Mouse (Mus musculus): Measurements from ENCODE around the gene Glt28d2. TPM values are rescaled to one million over a fixed set of nuclear protein-coding genes. Genes with fewer than 3 reads are reported as not detected.

The Glt28d2 gene
- polyA plus RNA-seq, 1 experiment from 2014 or later = 0.09 TPM

GRCm38 (mm10) chr3:85863996-85864395 is 23.3 kb downstream of the Glt28d2 start:
- no peaks in the 10 kb centered on the region for H3K27me3 ChIP-seq
- WGBS (ENCODE audit: insufficient replicate concordance) = 45% methylated on average over 3 of the region's 3 CpGs
- no peaks in the 10 kb centered on the region for H3K36me3 ChIP-seq
- DNase-seq = no peak
- no peak overlapping the region for H3K27ac ChIP-seq
- H3K4me1 ChIP-seq (replicated peaks) = no peaks in the 10 kb centered on the region; the same call in 1 of the 2 replicates
- no peak for ATAC-seq (ENCODE audit: low read depth)
- no peak overlapping the region for H3K9ac ChIP-seq
- no peak overlapping the region for H3K4me3 ChIP-seq (replicated peaks)
- H3K4me2 ChIP-seq = no peak overlapping the region
- H3K9me3 ChIP-seq (replicated peaks) = no peaks in the 10 kb centered on the region

- no peak for ATAC-seq (ENCODE audit: low read depth)
- no peaks in the 10 kb centered on the region for H3K9me3 ChIP-seq (replicated peaks)
- no peak overlapping the region for H3K9ac ChIP-seq
- 72% methylated on average over 2 of the region's 2 CpGs for WGBS (ENCODE audit: insufficient replicate concordance)
- H3K4me1 ChIP-seq (replicated peaks) = peaks cover 10% of the 10 kb centered on the region
- no peaks in the 10 kb centered on the region for H3K27me3 ChIP-seq
- H3K4me2 ChIP-seq = no peak overlapping the region
- H3K36me3 ChIP-seq = no peaks in the 10 kb centered on the region
- H3K4me3 ChIP-seq (replicated peaks) = no peak overlapping the region
- H3K27ac ChIP-seq = no peak overlapping the region
- no peak for DNase-seq
These were observed 24.4 kb downstream of the Glt28d2 start for GRCm38 (mm10) chr3:85862886-85863285.

GRCm38 (mm10) chr3:85860996-85861395 is 26.3 kb downstream of the Glt28d2 start:
- ATAC-seq (ENCODE audit: low read depth) = no peak
- H3K9me3 ChIP-seq (replicated peaks) = no peaks in the 10 kb centered on the region
- no peak overlapping the region for H3K4me2 ChIP-seq
- H3K27me3 ChIP-seq = no peaks in the 10 kb centered on the region
- no peak overlapping the region for H3K27ac ChIP-seq
- H3K9ac ChIP-seq = no peak overlapping the region
- DNase-seq = no peak
- 38% methylated on average over 5 of the region's 5 CpGs for WGBS (ENCODE audit: insufficient replicate concordance)
- H3K4me1 ChIP-seq (replicated peaks) = peaks cover 28% of the 10 kb centered on the region
- no peak overlapping the region for H3K4me3 ChIP-seq (replicated peaks)
- H3K36me3 ChIP-seq = no peaks in the 10 kb centered on the region

- ATAC-seq (ENCODE audit: low read depth) (no peak), DNase-seq (no peak)
- Histone ChIP-seq H3K9ac (no peak overlapping the region), H3K27me3 (no peaks in the 10 kb centered on the region), H3K4me2 (no peak overlapping the region), H3K4me1 (replicated peaks) (peaks cover 42% of the 10 kb centered on the region), H3K36me3 (no peaks in the 10 kb centered on the region), H3K4me3 (replicated peaks) (no peak overlapping the region), H3K27ac (no peak overlapping the region), H3K9me3 (replicated peaks) (no peaks in the 10 kb centered on the region)
- 74% methylated on average over 6 of the region's 6 CpGs for WGBS (ENCODE audit: insufficient replicate concordance)
These were observed 28.0 kb downstream of the Glt28d2 start for GRCm38 (mm10) chr3:85859311-85859710.

- WGBS (ENCODE audit: insufficient replicate concordance) = 54% methylated on average over 11 of the region's 11 CpGs
- ATAC-seq (ENCODE audit: low read depth) = no peak
- Histone ChIP-seq H3K36me3 (no peaks in the 10 kb centered on the region), H3K27ac (no peak overlapping the region), H3K27me3 (no peaks in the 10 kb centered on the region), H3K4me1 (replicated peaks) (peaks cover 42% of the 10 kb centered on the region), H3K4me2 (no peak overlapping the region), H3K9me3 (replicated peaks) (no peaks in the 10 kb centered on the region), H3K9ac (no peak overlapping the region), H3K4me3 (replicated peaks) (no peak overlapping the region)
- DNase-seq = no peak
These were observed 28.9 kb downstream of the Glt28d2 start for GRCm38 (mm10) chr3:85858140-85859135.

- ATAC-seq (ENCODE audit: low read depth) = peak; percentile 69
- 14% methylated on average over 4 of the region's 4 CpGs for WGBS (ENCODE audit: insufficient replicate concordance)
- Histone ChIP-seq H3K27ac (peak overlapping the region; percentile 11), H3K9ac (0 out of 2 replicates have a peak overlapping the region, but pooled peaks have one; percentile 16), H3K4me1 (replicated peaks) (peaks cover 42% of the 10 kb centered on the region), H3K36me3 (no peaks in the 10 kb centered on the region), H3K4me3 (replicated peaks) (no peak overlapping the region), H3K9me3 (replicated peaks) (no peaks in the 10 kb centered on the region), H3K27me3 (no peaks in the 10 kb centered on the region), H3K4me2 (peak overlapping the region; percentile 36)
- DNase-seq = peak; percentile 57
These were observed 30.2 kb downstream of the Glt28d2 start for GRCm38 (mm10) chr3:85857083-85857482.

- DNase-seq = peak; percentile 61
- Histone ChIP-seq H3K4me3 (replicated peaks) (no peak overlapping the region), H3K4me1 (replicated peaks) (peaks cover 42% of the 10 kb centered on the region), H3K27me3 (no peaks in the 10 kb centered on the region), H3K36me3 (no peaks in the 10 kb centered on the region), H3K27ac (peak overlapping the region; percentile 43; the same call in 1 of the 2 replicates), H3K4me2 (0 out of 2 replicates have a peak overlapping the region, but pooled peaks have one; percentile 5), H3K9ac (no peak overlapping the region), H3K9me3 (replicated peaks) (no peaks in the 10 kb centered on the region)
- ATAC-seq (ENCODE audit: low read depth) = peak; percentile 90
- 61% methylated on average over 5 of the region's 5 CpGs for WGBS (ENCODE audit: insufficient replicate concordance)
These were observed 31.4 kb downstream of the Glt28d2 start for GRCm38 (mm10) chr3:85855947-85856346.

GRCm38 (mm10) chr3:85855043-85855442 is 32.3 kb downstream of the Glt28d2 start:
- Histone ChIP-seq H3K27ac (no peak overlapping the region), H3K4me3 (replicated peaks) (no peak overlapping the region), H3K27me3 (no peaks in the 10 kb centered on the region), H3K9ac (no peak overlapping the region), H3K36me3 (no peaks in the 10 kb centered on the region), H3K9me3 (replicated peaks) (no peaks in the 10 kb centered on the region), H3K4me2 (no peak overlapping the region), H3K4me1 (replicated peaks) (peaks cover 42% of the 10 kb centered on the region)
- 75% methylated on average over 3 of the region's 3 CpGs for WGBS (ENCODE audit: insufficient replicate concordance)
- no peak for ATAC-seq (ENCODE audit: low read depth)
- DNase-seq = no peak

- Histone ChIP-seq H3K4me2 (no peak overlapping the region), H3K4me3 (replicated peaks) (no peak overlapping the region), H3K4me1 (replicated peaks) (peaks cover 42% of the 10 kb centered on the region), H3K9me3 (replicated peaks) (no peaks in the 10 kb centered on the region), H3K27ac (no peak overlapping the region), H3K9ac (no peak overlapping the region), H3K36me3 (no peaks in the 10 kb centered on the region), H3K27me3 (no peaks in the 10 kb centered on the region)
- ATAC-seq (ENCODE audit: low read depth) = no peak
- WGBS (ENCODE audit: insufficient replicate concordance) = 74% methylated on average over 6 of the region's 6 CpGs
- no peak for DNase-seq
These were observed 33.2 kb downstream of the Glt28d2 start for GRCm38 (mm10) chr3:85854143-85854542.

GRCm38 (mm10) chr3:85853715-85854114 is 33.6 kb downstream of the Glt28d2 start:
- Histone ChIP-seq H3K36me3 (no peaks in the 10 kb centered on the region), H3K4me3 (replicated peaks) (no peak overlapping the region), H3K4me2 (no peak overlapping the region), H3K27ac (no peak overlapping the region), H3K4me1 (replicated peaks) (peaks cover 40% of the 10 kb centered on the region), H3K9ac (no peak overlapping the region), H3K9me3 (replicated peaks) (no peaks in the 10 kb centered on the region), H3K27me3 (no peaks in the 10 kb centered on the region)
- ATAC-seq (ENCODE audit: low read depth) = no peak
- no peak for DNase-seq
- 69% methylated on average over 4 of the region's 4 CpGs for WGBS (ENCODE audit: insufficient replicate concordance)

GRCm38 (mm10) chr3:85850079-85850478 is 37.2 kb downstream of the Glt28d2 start:
- Histone ChIP-seq H3K9ac (no peak overlapping the region), H3K27ac (no peak overlapping the region), H3K9me3 (replicated peaks) (no peaks in the 10 kb centered on the region), H3K27me3 (no peaks in the 10 kb centered on the region), H3K36me3 (no peaks in the 10 kb centered on the region), H3K4me3 (replicated peaks) (no peak overlapping the region), H3K4me2 (no peak overlapping the region), H3K4me1 (replicated peaks) (peaks cover 5% of the 10 kb centered on the region; the same call in 1 of the 2 replicates)
- no peak for DNase-seq
- WGBS (ENCODE audit: insufficient replicate concordance) = 52% methylated on average over 1 of the region's 1 CpGs
- ATAC-seq (ENCODE audit: low read depth) = no peak
